Mouse (Mus musculus): ENCODE results near the gene Mx1. TPM values are rescaled to one million over a fixed set of nuclear protein-coding genes. Genes with fewer than 3 reads are reported as not detected.
A peak's percentile ranks its signal among the peaks of the same experiment; 100 is the strongest.

The Mx1 gene
- polyA plus RNA-seq, 1 experiment, result 2.1 TPM

DNA sequence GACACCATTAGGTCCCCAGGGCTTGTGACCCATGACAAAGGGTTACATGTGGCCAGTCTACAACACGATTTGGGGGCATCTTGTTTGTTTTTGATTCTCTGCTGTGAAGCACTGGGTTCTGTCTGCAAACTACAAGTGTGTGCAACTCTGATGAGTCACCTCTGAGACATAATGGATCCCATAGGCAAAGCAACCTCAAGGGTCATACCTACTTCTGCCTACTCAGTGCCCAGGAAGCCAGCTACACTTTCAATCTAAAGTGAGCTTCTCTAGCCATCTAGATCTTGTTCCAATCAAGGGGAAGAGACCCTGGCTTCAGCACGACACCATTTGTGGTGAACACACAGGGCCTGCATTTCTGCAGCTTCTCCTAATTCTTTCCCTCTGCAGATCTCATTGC is 1.4 kb downstream of the Mx1 start:
- 74% methylated on average over 2 of the region's 2 CpGs for WGBS
- DNase-seq (ENCODE audit: low read depth, low spot score), result no peak

DNA sequence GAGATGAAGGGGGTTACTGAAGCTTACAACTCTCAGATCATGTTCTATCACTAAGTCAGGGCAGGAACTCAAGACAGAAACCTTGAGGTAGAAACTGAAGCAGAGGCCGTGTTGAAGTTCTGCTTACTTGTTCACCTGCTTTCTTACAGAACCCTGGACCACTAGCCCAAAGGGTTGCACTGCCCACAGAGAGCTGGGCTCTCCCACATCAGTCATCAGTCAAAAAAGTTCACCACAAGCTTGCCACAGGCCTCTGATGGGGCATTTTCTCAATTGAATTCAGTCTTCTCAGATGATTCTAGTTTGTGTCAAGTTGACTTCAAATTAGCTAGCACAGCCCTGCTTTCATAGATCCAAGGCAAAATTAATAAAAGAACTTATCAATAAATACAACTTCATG is 2.9 kb downstream of the Mx1 start:
- 64% methylated on average over 1 of the region's 1 CpGs for WGBS
- no peak for DNase-seq (ENCODE audit: low read depth, low spot score)

- DNase-seq (ENCODE audit: low read depth, low spot score), result no peak
Measured at GRCm38 (mm10) chr16:97447386-97447785, 15.3 kb downstream of the Mx1 start.

GRCm38 (mm10) chr16:97443670-97444263 is 18.9 kb downstream of the Mx1 start:
- whole genome bisulfite sequencing, result 45% methylated on average over 14 of the region's 14 CpGs
- DNase-seq (ENCODE audit: low read depth, low spot score), result peak; percentile 60

- DNase-seq (ENCODE audit: low read depth, low spot score), result no peak
- WGBS, result 70% methylated on average over 9 of the region's 9 CpGs
Measured at GRCm38 (mm10) chr16:97441967-97442366, 20.7 kb downstream of the Mx1 start.

DNA sequence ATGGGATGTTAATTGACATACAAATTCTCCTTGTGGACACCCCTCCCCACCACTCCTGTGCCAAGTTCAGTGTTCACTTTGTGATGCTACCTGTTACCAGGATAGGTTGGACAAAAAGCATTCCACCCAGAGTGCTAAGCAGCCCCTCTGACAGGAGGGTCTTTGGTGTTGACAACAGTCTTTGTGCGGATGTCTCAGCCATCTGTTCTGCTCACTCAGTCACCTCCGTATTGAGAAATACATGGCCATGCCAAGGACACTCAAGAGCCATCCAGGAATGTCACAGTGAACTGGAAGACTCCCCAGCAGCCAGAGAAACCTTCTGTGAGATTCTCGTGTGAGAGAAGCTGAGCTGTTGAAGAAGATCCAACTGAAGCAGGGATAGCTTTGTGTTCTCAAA is 24.5 kb downstream of the Mx1 start:
- 89% methylated on average over 3 of the region's 3 CpGs for WGBS
- no peak for DNase-seq (ENCODE audit: low read depth, low spot score)

- DNase-seq (ENCODE audit: low read depth, low spot score), result no peak
- 63% methylated on average over 1 of the region's 1 CpGs for WGBS
Measured at GRCm38 (mm10) chr16:97437448-97438056, 25.2 kb downstream of the Mx1 start.

DNA sequence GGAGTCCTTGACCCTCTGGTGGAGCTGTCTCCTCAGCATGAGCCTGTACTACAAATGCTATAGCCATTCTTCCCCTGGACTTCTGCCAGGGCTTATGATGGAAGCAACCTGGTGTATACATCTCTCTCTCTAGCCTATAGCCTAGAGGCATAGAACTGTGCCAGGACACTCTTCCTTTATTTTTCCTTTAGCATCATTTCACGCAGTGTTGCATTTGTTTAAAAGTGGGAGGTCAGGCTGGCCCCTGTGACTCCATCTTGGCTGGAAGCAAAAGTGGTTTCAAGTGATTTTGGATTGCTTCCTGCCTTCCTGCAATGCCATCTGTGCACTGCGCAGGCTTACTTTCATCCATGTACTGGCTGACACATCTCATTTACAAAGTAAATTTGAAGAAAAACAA is 28.5 kb downstream of the Mx1 start:
- no peak for DNase-seq (ENCODE audit: low read depth, low spot score)
- 74% methylated on average over 2 of the region's 2 CpGs for WGBS

DNA sequence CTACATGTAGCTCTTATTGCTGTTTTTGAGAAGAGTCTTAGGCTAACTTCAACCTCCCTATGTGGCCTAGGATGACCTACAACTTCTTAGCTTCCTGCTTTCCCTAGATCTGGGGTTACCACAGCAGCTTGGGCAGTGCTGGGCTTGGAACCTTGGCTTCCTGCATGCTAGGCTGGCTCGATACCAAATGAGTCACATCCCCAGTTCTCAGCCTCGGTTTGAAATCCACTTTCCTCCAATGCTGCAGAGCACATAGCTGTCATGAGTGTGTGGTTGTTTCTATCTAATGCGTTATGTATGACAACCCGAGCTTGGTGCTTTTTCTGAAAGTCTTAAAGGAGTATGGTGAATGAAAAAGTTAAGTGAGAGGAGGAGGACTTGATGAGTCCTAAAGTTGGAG is 31.4 kb downstream of the Mx1 start:
- 49% methylated on average over 4 of the region's 4 CpGs for WGBS
- no peak for DNase-seq (ENCODE audit: low read depth, low spot score)

DNA sequence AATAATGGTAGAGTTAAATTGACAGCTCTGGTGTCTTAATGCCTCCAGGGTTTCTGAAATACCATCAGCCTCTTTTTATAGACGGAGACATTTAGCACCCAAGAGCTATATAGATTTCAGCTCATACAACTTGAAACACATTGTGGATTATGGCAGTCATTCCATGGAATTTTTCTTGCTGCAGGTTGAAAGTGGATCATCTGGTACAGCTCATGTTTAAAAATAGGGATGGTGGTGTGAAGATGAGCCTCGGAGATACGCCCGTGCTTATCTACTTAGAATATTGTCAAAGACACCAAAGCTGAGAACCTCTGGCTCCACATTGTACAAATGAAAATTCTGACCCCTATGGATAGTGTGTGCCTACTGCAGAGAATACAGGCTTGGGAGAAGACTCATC is 32.6 kb downstream of the Mx1 start:
- WGBS, result 97% methylated on average over 4 of the region's 4 CpGs
- no peak for DNase-seq (ENCODE audit: low read depth, low spot score)

GRCm38 (mm10) chr16:97428026-97428425 is 34.7 kb downstream of the Mx1 start:
- DNase-seq (ENCODE audit: low read depth, low spot score), result no peak
- WGBS, result 89% methylated on average over 3 of the region's 3 CpGs

GRCm38 (mm10) chr16:97423627-97424026 is 39.1 kb downstream of the Mx1 start:
- WGBS, result 68% methylated on average over 1 of the region's 1 CpGs
- no peak for DNase-seq (ENCODE audit: low read depth, low spot score)

- 89% methylated on average over 6 of the region's 6 CpGs for WGBS
- DNase-seq (ENCODE audit: low read depth, low spot score), result no peak
Measured at GRCm38 (mm10) chr16:97421671-97422070, 41.0 kb downstream of the Mx1 start.

DNA sequence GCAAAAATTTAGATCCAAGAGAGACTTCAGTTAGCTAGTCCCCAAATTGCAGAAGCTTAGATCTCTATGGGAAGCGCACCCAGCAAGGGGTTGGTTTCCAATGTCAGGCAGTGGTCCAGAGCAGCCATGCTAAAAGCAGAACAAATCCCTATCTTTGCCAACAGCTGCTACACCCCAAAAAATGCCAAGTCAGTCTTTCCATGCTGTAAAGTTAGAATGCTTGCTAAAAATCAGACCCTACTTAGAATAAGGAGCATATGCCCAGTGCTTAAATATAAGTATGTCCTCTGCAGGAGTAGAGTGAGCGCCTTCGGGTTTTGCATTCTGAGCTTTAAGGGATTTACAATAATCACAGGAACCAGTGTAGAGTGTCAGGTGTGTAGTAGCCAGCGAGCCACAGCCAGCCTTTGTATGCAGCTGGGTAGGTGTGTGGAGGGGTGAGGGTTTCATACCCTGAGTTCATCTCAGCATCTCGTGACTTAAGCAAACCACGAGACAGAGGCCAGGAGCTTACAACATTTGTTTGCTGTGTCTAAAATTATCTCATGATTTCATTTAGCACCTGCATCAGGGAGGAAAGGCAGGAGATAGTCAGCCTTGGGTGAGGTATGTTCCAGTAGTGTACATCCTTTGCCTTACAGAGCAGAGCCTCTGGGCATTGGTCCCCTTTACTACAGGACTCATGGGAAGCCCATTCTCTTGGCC is 43.8 kb downstream of the Mx1 start:
- no peak for DNase-seq (ENCODE audit: low read depth, low spot score)
- 89% methylated on average over 6 of the region's 6 CpGs for WGBS

DNA sequence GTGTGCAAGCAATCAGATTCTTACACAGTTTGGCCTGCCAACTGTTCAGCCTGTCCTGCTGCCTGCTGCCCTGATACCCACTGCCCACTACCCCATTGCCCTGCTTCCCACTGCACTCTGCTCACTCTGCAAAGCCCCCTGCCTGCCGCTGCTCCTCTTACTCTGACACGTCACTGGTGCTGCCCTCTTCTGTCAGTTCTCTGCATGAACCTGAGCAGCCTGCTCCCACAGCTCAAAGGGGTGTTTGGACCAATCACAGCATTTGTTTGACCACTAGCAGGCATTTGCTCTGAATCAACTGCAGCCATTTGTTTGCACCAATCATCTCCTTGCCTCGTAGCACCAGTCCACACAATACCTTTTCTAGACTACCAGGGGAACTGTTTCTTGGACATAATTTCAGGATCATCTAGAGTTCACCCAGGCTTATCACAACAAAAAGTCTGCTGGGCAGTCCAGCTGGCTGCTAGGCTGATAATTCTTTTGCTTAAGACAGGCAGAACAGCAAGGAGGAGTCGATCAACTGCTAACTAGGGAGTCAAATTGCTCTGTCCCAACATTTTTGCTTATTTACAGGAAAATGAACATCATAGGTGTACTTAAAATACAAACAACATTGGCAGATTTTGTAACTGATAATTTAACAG is 44.7 kb downstream of the Mx1 start:
- WGBS, result 11% methylated on average over 4 of the region's 4 CpGs
- DNase-seq (ENCODE audit: low read depth, low spot score), result no peak

DNA sequence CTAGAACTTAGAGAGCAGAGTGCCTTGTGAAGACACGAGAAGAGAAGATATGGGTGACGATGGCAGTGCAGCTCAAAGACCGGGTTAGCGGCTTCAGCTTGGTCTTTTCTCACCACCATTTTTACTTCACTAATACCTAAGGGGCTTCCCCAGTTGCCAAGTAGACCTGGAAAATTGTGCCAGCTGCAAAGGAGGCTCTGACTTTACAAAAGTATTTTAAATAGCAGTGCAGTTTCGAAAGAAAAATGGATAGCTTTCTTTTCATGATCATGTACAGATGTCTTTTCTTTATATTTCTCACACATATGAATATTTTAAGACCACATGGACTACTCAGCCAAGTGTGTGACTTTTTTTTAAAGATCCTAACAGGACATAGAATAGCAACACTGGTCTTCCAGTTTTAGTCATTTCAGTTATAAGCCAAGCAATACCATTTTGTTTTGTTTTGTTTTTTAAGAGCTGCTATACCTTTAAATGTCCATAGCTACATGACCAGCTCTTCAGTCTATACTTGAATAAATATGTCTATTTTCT is 57.2 kb downstream of the Mx1 start:
- no peak for DNase-seq (ENCODE audit: low read depth, low spot score)
- WGBS, result 98% methylated on average over 5 of the region's 5 CpGs

- no peak for DNase-seq (ENCODE audit: low read depth, low spot score)
Measured at GRCm38 (mm10) chr16:97402213-97402785, 60.4 kb downstream of the Mx1 start.

DNA sequence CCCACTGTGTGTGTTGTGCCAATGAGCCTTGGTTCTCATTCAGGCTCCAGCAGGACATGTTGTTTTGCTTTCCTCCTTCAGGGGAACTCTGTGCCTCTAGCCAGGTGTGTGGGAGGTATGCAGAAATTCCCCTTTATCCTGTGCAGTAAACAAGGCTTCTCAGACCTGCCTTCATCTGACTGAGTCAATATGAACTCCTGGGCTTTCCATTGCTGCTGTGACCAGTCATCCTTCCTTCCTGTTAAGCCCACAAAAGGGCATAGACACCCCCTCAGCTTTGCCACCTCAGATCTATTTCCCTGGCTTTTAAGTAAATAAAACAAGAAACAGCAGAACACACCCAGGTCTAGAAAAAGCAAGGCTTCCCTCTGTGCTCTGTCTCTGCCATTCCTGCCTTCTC is 61.0 kb downstream of the Mx1 start:
- DNase-seq (ENCODE audit: low read depth, low spot score), result no peak

More at GRCm38 (mm10) chr16:97402213-97402785, 60.4 kb downstream of the Mx1 start:
- WGBS, result 21% methylated on average over 4 of the region's 4 CpGs

DNA sequence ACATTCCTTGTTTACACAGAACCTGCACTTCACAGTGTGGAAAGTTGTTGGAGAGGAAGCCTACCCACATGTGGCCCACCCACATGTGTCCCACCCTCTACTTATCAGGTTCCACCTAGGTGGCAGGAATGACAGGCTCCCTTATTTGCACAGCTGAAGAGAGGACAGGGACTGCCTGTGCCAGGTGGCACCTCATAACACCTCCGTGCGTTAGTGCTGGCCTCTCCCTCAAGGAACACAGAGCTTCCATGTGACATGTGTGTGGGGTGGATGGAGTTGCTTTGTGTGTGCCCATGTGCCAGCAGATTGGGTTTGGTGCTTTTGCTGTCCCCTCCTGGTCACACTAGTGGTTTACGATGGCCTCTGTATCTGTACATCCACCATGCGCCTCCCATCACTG is 62.7 kb downstream of the Mx1 start:
- WGBS, result 55% methylated on average over 4 of the region's 4 CpGs
- peak; percentile 44 for DNase-seq (ENCODE audit: low read depth, low spot score)

GRCm38 (mm10) chr16:97397945-97398531 is 64.7 kb downstream of the Mx1 start:
- 75% methylated on average over 2 of the region's 2 CpGs for WGBS
- peak; percentile 29 for DNase-seq (ENCODE audit: low read depth, low spot score)
